Mouse (Mus musculus): ENCODE data around the gene Enpp3. TPM values are rescaled to one million over a fixed set of nuclear protein-coding genes. Genes with fewer than 3 reads are reported as not detected.

The Enpp3 gene
- polyA plus RNA-seq, 1 experiment from 2014 or later: 3.9 TPM

DNA sequence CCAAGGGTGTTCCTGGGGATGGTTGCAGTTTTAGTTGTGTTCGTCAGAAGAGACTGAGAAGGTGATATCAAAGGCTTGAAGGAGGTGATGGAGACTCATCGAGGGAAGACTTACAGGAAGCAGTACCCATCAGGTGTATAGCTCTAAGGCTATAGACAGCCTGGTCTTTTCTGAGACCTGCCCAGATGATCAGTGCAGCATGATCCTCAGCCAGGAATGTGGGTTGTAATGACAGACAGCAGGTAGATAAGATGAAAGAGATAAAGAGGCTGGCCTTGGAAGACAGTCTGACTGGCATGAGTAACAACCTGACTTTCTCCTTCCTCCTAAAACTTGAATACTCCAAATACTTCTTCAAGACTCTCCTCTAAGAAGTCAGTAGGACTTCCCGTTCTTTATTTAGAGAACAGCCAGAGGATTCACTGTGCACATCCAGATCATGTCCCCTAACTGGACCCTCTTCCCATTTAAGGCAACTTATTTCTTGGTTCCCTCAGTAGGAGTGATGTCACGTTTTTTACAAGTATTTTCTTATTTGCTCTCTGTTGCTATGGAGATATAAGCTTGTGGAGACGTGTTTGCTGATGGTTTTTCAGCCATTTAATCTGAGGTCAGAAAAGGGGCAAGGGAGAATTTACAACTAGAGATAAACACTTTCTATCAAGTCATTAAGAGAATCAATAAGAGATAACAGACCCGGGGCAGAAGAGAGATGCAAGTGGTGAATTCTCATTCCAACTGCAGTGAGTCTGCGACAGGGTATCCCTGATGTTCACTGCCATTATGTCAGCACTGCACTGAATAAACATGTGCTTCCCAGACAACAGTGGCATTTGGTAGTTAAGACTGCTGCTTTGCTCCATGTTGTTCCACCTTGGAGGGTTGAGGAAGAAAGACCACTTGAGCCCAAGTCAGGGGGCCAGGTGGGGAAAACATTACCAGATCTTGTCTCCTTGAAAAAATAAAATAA, 101.1 kb downstream of the Enpp3 start:
- H3K27ac ChIP-seq: no peak overlapping the region
- H3K36me3 ChIP-seq: no peaks in the 10 kb centered on the region
- H3K27me3 ChIP-seq (ENCODE audit: insufficient read depth, poor library complexity, severe bottlenecking): no peaks in the 10 kb centered on the region
- no peak for DNase-seq (ENCODE audit: low spot score)
- 77% methylated on average over 7 of the region's 7 CpGs for WGBS
- H3K9me3 ChIP-seq: no peaks in the 10 kb centered on the region
- H3K4me3 ChIP-seq: no peak overlapping the region
- H3K4me1 ChIP-seq (replicated peaks): no peaks in the 10 kb centered on the region

- DNase-seq (ENCODE audit: low spot score): no peak
Measured at GRCm38 (mm10) chr10:24739171-24739570, 103.5 kb downstream of the Enpp3 start.

GRCm38 (mm10) chr10:24738456-24738855, 104.2 kb downstream of the Enpp3 start:
- no peak overlapping the region for H3K27ac ChIP-seq

More at GRCm38 (mm10) chr10:24739171-24739570, 103.5 kb downstream of the Enpp3 start:
- Histone ChIP-seq H3K4me3 (no peak overlapping the region), H3K27me3 (ENCODE audit: insufficient read depth, poor library complexity, severe bottlenecking) (no peaks in the 10 kb centered on the region), H3K9me3 (no peaks in the 10 kb centered on the region), H3K27ac (no peak overlapping the region), H3K36me3 (no peaks in the 10 kb centered on the region), H3K4me1 (replicated peaks) (no peaks in the 10 kb centered on the region)
- 93% methylated on average over 2 of the region's 2 CpGs for WGBS

DNA sequence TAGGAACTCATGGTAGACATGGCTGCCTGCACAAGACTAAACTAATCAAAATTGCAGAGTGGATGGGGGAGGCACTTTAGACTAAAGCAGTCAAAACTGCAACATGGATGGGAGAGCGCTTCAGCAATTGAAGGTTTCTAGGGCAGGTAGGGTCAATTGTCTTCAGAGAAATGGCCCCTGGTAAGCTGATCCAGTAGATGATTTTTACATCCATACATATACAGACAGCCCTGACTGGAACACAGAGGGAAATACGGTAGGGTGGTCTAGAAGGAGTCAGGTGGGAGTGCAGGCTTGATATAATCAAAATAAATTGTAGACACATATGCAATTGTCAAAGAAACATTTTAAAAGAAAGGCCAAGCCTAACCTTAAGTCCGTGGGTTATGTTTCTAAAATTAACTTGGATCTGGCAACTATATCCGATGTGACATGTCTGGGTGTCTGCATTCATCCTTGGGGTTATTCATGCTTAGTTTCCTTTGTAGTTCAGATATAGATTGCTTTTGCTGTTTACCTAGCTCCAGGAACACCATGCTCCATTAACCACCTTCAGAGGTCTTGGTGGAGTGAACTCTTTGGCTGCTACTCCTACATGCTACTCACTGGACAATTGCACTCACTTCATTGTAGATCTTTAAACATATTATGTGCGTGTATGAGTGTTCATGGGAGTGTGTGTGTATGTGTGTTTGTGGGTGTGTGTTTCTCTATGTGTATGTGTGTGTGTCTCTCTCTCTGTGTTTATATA, 107.4 kb downstream of the Enpp3 start:
- H3K27ac ChIP-seq: no peak overlapping the region
- 93% methylated on average over 5 of the region's 5 CpGs for WGBS
- H3K36me3 ChIP-seq: no peaks in the 10 kb centered on the region
- H3K9me3 ChIP-seq: no peaks in the 10 kb centered on the region
- DNase-seq (ENCODE audit: low spot score): no peak
- 0 out of 2 replicates have a peak, but pooled peaks cover 8% of the 10 kb centered on the region for H3K4me1 ChIP-seq (replicated peaks)
- no peaks in the 10 kb centered on the region for H3K27me3 ChIP-seq (ENCODE audit: insufficient read depth, poor library complexity, severe bottlenecking)
- no peak overlapping the region for H3K4me3 ChIP-seq

More at GRCm38 (mm10) chr10:24738456-24738855, 104.2 kb downstream of the Enpp3 start:
- no peaks in the 10 kb centered on the region for H3K27me3 ChIP-seq (ENCODE audit: insufficient read depth, poor library complexity, severe bottlenecking)
- no peaks in the 10 kb centered on the region for H3K36me3 ChIP-seq
- 90% methylated on average over 2 of the region's 2 CpGs for WGBS
- H3K9me3 ChIP-seq: no peaks in the 10 kb centered on the region
- DNase-seq (ENCODE audit: low spot score): no peak
- no peaks in the 10 kb centered on the region for H3K4me1 ChIP-seq (replicated peaks)
- H3K4me3 ChIP-seq: no peak overlapping the region

DNA sequence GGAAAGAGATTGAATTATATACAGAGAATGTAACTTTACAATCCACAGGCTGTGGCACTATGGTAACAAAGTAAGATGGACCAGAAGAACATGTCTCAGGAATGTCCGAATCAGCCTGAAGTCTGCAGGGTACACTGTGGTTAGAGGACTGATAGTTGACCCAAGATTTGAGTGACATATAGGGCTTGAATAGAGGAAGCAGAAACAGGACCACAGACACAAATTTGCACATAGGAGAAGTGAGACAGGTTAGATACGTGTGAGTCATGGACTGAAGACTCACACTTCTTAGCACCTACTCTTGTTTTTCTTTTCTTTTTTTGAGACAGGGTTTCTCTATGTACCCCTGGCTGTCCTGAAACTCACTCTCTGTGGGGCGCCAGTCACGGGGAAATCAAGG, 115.1 kb downstream of the Enpp3 start:
- no peak overlapping the region for H3K4me3 ChIP-seq
- WGBS: 85% methylated on average over 4 of the region's 4 CpGs
- H3K27me3 ChIP-seq (ENCODE audit: insufficient read depth, poor library complexity, severe bottlenecking): no peaks in the 10 kb centered on the region

GRCm38 (mm10) chr10:24725197-24725596, 117.4 kb downstream of the Enpp3 start:
- Histone ChIP-seq H3K36me3 (no peaks in the 10 kb centered on the region), H3K27ac (no peak overlapping the region), H3K4me1 (replicated peaks) (no peaks in the 10 kb centered on the region), H3K4me3 (no peak overlapping the region), H3K27me3 (ENCODE audit: insufficient read depth, poor library complexity, severe bottlenecking) (no peaks in the 10 kb centered on the region), H3K9me3 (no peaks in the 10 kb centered on the region)
- no peak for DNase-seq (ENCODE audit: low spot score)
- WGBS: 84% methylated on average over 2 of the region's 2 CpGs

More for the DNA sequence above, 115.1 kb downstream of the Enpp3 start:
- DNase-seq (ENCODE audit: low spot score): no peak
- no peaks in the 10 kb centered on the region for H3K36me3 ChIP-seq
- 0 out of 2 replicates have a peak, but pooled peaks cover 8% of the 10 kb centered on the region for H3K4me1 ChIP-seq (replicated peaks)
- H3K9me3 ChIP-seq: no peaks in the 10 kb centered on the region
- H3K27ac ChIP-seq: no peak overlapping the region

Other genes starting within 250 kb of the Enpp3 start
- 7.2 and 8.3 TPM in 2 replicates for gene Ccn2, start 247.4 kb downstream of the Enpp3 start, polyA plus RNA-seq (2016; fragmentation: Nextera tagmentation; extraction: Ambion mirVana)
- 0.44 and 0.52 TPM in 2 replicates for gene Enpp1, start 130.7 kb downstream of the Enpp3 start, polyA plus RNA-seq (2016; fragmentation: Nextera tagmentation; extraction: Ambion mirVana)
- gene Med23, start 27.2 kb upstream of the Enpp3 start, polyA plus RNA-seq (2016; fragmentation: Nextera tagmentation; extraction: Ambion mirVana): 23.4 and 26.7 TPM in 2 replicates
- gene Arg1, start 84.7 kb upstream of the Enpp3 start, polyA plus RNA-seq (2016; fragmentation: Nextera tagmentation; extraction: Ambion mirVana): 3.2 and 3.8 TPM in 2 replicates

All from hindbrain, embryonic 10.5 days (tissue).